Mouse (Mus musculus): ENCODE results near the gene Fam43a. TPM values are rescaled to one million over a fixed set of nuclear protein-coding genes. Genes with fewer than 3 reads are reported as not detected.
A peak's percentile ranks its signal among the peaks of the same experiment; 100 is the strongest.

The Fam43a gene
- total RNA-seq, 1 experiment from 2014 or later, result 12.6 TPM

DNA sequence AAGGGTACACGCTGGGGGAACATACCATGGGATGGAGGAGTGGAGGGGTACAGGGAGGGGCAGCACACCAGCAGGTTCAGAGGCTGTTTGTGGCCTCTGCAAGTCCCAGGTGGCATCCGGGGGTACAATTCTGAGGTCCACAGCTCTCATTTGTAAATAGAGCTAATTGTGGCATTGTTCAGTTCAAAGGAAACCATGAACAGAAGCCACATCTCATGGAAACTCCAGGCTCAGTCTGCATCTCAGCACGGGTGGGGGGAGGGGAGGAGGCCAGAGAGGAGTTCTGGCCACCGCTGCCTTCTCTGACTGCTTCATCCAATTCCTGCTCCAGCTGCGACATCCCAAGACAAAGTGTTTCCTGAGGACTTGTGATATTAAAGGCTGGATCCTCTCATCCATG lies 14.6 kb downstream of the Fam43a start:
- ATAC-seq (replicated peaks in 1 of 2; ENCODE audit: insufficient read depth in 1 of 2, low FRiP score in 2 of 2, low TSS enrichment in 1 of 2, low read depth in 1 of 2, poor library complexity in 2 of 2, severe bottlenecking in 2 of 2), result no peak

DNA sequence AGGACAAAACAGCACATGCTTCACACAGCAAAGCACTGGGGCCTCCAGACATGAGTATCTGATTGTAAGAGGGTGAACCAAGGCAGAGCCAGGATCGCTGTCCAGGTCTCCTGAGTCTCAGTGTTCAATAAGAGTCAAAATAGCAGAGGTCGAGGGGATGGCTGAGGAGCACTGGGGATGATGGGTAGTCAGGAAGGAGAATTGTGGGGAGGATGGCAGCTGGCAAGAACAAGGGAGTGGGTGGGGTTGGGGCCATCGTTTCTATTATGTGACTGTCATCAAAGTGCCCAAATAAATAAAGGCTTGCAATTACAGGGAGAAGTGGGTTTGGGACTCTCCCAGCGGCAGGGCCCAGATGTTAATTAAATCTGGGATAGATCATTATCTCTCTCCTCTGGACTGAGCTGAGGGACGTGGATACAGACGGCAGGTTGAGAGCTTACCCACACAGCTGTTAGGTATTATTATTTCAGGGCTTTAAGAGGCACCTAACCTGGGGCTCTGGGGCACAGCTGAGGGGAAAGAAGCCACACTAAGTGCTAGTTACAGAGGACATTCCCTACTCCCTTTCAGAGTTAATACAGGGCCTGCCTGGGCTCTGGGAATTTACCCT lies 15.3 kb downstream of the Fam43a start:
- ATAC-seq (replicated peaks in 1 of 2; ENCODE audit: insufficient read depth in 1 of 2, low FRiP score in 2 of 2, low TSS enrichment in 1 of 2, low read depth in 1 of 2, poor library complexity in 2 of 2, severe bottlenecking in 2 of 2), result no peak

DNA sequence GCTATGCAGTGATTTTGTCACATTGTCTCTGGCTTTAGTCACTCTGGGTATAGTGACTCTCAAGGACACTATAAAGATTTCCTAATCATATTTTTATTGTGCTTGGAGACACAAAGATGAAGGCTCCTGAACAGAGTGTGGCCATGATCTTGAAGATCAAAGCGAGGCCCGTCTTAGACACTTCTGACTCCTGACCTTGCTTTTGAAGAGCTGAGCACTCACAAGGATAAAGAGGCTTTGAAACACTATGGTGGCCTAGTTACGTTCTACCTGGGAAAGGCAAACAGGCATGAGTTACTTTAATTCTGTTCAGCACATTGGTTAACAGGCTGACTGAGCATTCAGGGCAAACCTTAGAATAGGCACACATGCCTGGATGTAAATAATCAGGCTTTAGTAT lies 16.8 kb downstream of the Fam43a start:
- no peak for ATAC-seq (replicated peaks in 1 of 2; ENCODE audit: insufficient read depth in 1 of 2, low FRiP score in 2 of 2, low TSS enrichment in 1 of 2, low read depth in 1 of 2, poor library complexity in 2 of 2, severe bottlenecking in 2 of 2)

DNA sequence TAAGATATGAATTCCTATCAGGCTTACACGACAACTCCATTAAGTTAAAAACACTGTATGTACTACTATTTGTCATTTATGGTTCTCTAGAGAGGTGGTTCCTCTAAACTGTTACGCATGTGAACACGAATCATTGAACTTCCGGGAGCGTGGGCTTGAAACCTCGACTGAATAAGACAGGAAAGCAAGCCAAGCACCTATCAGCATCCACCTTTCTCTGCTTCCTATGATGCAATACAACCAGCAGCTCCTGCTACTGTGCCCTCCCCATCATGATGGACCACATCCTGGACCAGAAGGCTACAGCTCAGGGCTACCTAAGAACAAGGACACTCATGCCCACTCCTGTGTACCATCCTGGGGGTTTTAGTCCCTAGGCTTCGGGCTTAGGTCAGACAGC lies 24.1 kb downstream of the Fam43a start:
- ATAC-seq (replicated peaks in 1 of 2; ENCODE audit: insufficient read depth in 1 of 2, low FRiP score in 2 of 2, low TSS enrichment in 1 of 2, low read depth in 1 of 2, poor library complexity in 2 of 2, severe bottlenecking in 2 of 2), result peak in 1 of 2 experiments; percentile 45; a peak in 1 of 4 replicates

DNA sequence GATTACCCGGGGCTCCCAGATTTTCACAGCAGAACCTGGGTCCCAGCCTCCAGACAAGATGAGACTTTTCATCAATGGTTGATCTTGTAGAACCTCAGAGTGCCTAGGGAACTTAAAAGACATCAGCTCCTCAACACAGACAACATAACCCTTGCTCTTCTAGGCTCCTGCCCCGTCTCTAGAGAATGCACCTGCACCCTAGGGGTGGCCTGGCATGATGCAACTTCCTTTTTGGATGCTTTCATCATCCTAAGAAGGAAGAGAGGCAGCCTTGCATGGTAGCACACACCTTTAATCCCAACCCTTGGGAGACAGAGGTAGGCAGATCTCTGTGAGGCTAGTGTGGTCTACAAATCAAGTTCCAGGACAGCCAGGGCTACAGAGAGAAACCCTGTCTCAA lies 25.1 kb downstream of the Fam43a start:
- no peak for ATAC-seq (replicated peaks in 1 of 2; ENCODE audit: insufficient read depth in 1 of 2, low FRiP score in 2 of 2, low TSS enrichment in 1 of 2, low read depth in 1 of 2, poor library complexity in 2 of 2, severe bottlenecking in 2 of 2)

DNA sequence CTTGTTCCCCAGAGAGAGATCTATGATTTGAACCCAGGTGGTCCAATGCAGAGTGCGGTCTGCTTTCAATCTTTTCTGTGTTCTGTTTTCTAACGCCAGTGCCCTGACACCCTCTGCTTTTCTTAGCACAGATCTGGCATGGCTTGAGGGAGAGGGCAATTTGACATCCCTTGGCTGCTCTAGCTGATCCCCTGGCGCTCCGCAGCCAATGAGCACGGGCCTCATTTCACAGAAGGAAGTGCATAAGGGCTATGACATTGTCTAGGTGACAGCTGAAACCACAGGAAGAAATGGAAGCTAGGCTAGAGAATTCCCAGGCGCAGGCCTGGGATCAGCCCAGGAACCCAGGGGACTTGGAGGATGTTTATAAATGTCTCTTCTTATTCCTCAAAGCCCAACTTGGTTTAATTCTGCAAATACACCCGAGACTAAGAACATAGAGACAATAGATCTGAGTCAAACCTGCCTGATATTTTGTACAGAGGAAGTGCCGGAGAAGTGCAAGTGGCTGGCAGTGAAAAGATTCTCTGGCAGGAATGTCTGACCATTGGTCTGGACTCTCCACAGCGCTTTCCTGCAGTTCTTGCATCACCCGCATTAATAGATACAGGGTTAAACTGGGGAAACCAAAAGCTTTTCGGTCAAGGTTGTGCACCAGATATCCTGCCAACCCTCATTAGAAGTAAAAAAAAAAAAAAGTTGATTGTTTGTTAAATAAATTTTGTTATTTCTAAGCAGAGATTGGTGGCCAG lies 28.2 kb downstream of the Fam43a start:
- ATAC-seq (replicated peaks in 1 of 2; ENCODE audit: insufficient read depth in 1 of 2, low FRiP score in 2 of 2, low TSS enrichment in 1 of 2, low read depth in 1 of 2, poor library complexity in 2 of 2, severe bottlenecking in 2 of 2), result no peak

DNA sequence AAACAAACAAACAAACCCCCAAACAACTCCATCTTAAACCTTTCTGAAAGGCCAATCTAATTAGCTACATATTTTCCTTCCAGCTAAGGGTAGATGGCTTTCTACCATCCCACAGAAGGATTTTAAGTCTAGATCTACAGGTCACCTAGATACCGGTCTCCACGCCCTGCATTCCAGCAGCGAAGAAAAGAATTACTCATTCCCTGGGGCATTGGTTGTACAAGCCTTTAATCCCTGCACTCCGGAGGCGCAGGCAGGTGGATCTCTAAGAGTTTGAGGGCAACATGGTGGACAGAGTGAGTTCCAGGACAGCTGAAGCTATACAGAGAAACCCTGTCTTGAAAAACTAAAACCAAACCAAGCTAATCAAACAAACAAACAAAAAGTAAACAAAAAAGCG lies 28.9 kb downstream of the Fam43a start:
- ATAC-seq (replicated peaks in 1 of 2; ENCODE audit: insufficient read depth in 1 of 2, low FRiP score in 2 of 2, low TSS enrichment in 1 of 2, low read depth in 1 of 2, poor library complexity in 2 of 2, severe bottlenecking in 2 of 2), result no peak

DNA sequence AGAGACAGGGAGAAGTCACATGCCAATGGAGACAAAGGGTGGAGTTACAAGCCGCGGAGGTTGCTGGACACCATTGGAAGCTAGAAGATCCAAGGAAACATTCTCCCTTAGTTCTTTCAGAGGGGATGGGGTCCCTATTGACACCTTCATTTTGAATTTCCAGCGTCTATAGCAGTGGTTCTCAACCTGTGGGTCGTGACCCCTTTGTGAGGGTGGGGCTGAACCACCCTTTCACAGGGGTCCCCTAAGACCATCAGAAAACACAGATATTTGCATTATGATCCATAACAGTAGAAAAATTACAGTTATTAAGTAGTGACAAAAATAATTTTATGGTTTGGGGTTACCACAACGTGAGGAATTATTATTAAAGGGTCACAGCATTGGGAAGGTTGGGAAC lies 30.0 kb downstream of the Fam43a start:
- no peak for ATAC-seq (replicated peaks in 1 of 2; ENCODE audit: insufficient read depth in 1 of 2, low FRiP score in 2 of 2, low TSS enrichment in 1 of 2, low read depth in 1 of 2, poor library complexity in 2 of 2, severe bottlenecking in 2 of 2)

DNA sequence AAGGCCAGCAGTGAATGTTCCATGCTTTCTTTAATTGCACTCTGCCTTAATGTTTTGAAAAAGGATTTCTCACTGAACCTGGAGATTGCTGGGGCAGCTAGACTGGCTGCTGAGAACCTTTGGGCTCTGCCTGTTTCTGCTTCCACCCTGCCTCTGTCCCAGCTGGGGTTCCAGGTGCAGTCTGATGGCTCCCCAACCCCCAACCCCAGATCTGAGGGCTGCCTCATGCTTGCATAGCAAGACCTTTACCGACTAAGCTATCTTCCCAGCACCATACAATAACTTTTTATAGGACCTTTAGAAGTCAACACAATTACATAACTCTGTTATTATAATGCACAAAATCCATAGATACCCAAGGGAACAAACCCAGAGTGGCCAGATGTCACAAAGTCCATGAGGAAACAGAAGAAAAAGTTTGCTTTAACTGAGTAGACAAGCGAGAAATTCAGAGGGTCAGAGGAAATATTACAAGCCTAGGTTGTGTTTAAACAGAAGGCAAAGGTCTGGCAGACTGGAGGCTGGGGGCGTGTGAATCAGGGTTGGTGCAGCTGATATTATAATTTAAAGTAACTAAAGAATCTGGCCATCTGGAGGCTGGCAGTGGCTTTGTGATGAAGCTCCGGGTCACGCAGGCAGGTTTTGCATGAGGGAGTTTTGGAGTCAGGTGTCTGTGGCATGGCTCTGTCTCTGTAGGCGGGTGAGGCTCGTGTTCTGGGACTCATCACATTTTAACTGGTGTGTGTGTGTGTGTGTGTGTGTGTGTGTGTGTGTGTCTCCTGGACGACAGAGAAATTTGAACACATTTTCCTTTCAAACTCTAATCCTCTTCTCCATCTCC lies 34.6 kb downstream of the Fam43a start:
- no peak for ATAC-seq (replicated peaks in 1 of 2; ENCODE audit: insufficient read depth in 1 of 2, low FRiP score in 2 of 2, low TSS enrichment in 1 of 2, low read depth in 1 of 2, poor library complexity in 2 of 2, severe bottlenecking in 2 of 2)

DNA sequence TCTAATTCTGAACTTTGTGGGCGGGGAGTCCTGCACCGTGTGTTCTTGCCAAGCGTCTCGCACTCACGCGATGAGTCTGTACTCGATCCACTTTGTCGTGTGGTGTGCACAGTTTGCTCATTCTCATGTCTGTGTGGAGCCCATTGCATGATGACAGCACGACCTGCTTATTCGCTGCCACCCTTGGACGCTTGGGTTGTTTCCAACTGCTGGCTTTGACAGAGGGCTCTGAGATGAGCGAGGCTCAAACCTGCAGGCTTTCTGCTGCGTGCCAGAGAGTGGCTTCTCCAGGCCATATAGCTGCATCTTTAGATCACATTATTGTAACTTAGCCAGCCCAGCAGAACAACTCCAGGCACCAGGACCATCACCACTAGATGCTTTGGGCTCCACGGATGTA lies 39.1 kb downstream of the Fam43a start:
- ATAC-seq (replicated peaks in 1 of 2; ENCODE audit: insufficient read depth in 1 of 2, low FRiP score in 2 of 2, low TSS enrichment in 1 of 2, low read depth in 1 of 2, poor library complexity in 2 of 2, severe bottlenecking in 2 of 2), result no peak

DNA sequence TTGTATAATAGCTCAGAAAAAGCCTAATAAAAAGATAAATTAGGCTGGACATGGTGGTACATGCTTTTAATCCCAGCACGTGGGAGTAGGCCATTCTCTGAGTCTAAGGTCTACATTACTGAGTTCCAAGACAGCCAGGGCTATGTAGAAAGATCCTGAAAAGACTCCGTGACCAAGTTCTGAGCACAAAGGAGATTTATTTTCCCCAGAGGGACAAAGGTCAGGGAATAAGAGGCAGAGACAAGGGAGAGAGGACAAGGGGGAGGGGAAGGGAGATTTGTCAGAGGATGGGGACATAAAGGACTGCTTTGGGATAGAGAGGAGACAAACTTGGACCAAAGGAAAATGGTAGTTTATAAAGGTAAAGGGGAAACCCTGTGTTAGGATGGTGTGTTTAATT lies 41.1 kb downstream of the Fam43a start:
- no peak for ATAC-seq (replicated peaks in 1 of 2; ENCODE audit: insufficient read depth in 1 of 2, low FRiP score in 2 of 2, low TSS enrichment in 1 of 2, low read depth in 1 of 2, poor library complexity in 2 of 2, severe bottlenecking in 2 of 2)

DNA sequence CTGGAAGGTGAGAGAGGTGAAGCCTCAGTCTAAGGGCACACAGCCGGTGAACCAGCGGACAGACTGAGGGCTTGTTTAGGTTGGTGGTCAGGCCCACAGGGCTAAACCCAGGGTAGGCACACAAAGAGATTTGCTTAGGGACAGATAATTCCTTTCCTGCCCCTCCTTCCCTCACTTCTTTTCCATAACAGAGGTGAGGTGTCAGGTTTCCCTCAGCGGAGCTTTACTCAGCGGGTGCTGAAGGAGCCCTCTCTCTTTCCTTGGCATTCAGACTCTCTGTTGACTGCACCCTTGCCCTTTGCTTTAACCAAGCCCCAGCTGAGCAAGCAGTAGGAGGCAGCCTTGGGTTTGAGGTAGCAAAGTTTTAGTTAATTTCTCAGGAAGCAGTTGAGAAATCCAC lies 41.9 kb downstream of the Fam43a start:
- ATAC-seq (replicated peaks in 1 of 2; ENCODE audit: insufficient read depth in 1 of 2, low FRiP score in 2 of 2, low TSS enrichment in 1 of 2, low read depth in 1 of 2, poor library complexity in 2 of 2, severe bottlenecking in 2 of 2), result no peak

DNA sequence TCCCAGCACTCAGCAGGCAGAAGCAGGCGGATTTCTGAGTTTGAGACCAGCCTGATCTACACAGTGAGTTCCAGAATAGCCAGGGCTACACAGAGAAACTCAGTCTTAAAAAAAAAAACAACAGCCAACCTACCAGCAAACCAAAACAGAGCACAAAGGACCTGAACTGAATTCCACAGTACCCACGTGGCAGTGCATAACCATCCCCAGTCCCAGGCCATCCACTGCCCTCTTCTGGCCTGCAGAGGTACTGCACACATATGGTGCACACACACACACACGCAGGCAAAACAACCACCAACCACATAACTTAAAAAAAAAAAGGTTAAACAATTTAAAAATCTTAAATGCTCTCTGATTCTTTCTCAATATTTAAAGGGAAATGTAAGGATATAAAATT lies 42.7 kb downstream of the Fam43a start:
- no peak for ATAC-seq (replicated peaks in 1 of 2; ENCODE audit: insufficient read depth in 1 of 2, low FRiP score in 2 of 2, low TSS enrichment in 1 of 2, low read depth in 1 of 2, poor library complexity in 2 of 2, severe bottlenecking in 2 of 2)

DNA sequence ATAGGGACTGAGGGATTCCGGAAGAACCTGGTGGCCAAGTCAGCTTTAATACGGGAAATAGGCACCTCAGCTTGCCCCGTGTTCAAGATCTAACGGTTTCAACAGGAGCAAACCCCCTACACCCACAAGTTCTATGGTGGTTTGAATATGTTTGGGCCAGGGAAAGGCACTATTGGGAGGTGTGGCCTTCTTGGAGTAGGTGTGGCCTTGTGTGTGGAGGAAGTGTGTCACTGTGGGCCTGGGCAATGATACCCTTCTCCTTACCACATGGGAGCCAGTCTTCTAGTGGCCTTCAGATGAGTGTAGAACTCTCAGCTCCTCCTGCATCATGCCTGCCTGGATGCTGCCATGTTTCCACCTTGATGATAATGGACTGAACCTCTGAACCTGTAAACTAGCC lies 45.5 kb downstream of the Fam43a start:
- ATAC-seq (replicated peaks in 1 of 2; ENCODE audit: insufficient read depth in 1 of 2, low FRiP score in 2 of 2, low TSS enrichment in 1 of 2, low read depth in 1 of 2, poor library complexity in 2 of 2, severe bottlenecking in 2 of 2), result no peak

DNA sequence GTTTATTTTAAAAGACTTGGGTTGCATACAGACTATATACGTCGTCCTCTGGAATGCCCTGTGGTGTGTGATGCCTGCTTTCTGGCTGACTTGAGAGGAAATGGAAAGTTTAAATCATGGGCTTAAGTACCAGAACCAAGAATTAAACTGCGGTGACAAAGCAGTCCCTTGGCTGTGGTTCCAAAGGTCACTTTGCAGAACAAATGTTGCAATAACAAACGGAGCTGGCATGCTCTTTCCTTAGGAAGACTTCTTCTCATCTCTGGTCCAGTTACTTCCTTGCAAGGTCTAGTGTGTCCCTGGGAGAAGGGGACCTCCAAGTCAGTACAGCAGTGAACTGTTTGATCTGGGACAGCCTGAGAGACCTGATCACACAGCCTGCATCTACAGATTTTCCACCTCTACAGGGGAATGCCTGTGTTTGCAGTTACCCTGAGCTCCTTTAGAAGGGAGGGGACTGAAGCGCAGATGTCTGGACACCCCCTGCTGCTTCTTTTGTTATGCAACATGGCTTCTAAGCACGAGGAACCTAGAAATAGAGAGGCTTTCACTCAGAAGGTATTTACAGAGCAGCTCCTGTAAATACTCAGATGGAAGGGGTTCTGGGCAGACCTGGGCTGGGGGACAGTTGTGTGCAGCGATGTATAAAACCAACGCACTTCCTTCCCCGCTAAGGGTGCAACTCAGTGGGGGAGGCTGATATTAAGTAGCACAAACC lies 46.5 kb downstream of the Fam43a start:
- no peak for ATAC-seq (replicated peaks in 1 of 2; ENCODE audit: insufficient read depth in 1 of 2, low FRiP score in 2 of 2, low TSS enrichment in 1 of 2, low read depth in 1 of 2, poor library complexity in 2 of 2, severe bottlenecking in 2 of 2)

DNA sequence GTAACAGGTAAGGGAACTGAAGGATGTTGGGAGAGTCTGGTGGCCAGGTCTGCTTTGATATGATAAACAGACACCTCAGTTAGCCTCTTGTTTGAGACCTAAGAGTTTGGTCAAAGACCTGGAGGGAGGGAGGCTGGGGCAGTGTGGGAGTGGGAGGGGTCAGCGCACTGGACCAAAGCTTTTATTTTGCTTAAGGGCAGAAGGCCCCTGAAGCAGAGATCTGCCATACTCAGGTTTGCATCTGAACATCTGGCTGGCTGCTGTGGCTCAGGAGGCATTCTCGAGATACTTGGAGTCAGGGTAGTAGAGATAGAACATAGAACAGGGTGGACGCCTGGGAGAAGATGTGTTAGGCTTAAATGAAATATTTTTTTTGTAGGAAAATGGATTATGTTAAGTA lies 47.3 kb downstream of the Fam43a start:
- ATAC-seq (replicated peaks in 1 of 2; ENCODE audit: insufficient read depth in 1 of 2, low FRiP score in 2 of 2, low TSS enrichment in 1 of 2, low read depth in 1 of 2, poor library complexity in 2 of 2, severe bottlenecking in 2 of 2), result no peak

DNA sequence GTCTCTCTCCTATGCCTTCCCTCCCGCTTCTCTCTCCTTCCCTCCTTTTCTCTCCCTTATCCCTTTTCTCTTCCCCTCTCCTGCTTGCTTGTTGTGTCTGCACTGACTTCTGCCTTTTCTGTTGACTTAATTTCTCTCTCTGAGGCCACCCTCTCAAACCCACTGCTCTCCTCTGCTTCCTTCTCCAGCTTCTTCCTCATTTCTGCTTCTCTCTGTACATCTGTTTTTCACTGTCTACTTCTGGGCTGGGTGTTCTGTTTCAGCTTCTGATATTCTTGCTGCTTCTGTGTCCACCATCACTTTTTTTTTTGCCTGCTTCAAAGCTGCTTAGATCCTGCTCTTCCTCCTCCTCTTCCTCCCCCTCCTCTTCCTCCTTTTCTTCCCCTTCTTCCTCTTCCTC lies 51.8 kb downstream of the Fam43a start:
- ATAC-seq (replicated peaks in 1 of 2; ENCODE audit: insufficient read depth in 1 of 2, low FRiP score in 2 of 2, low TSS enrichment in 1 of 2, low read depth in 1 of 2, poor library complexity in 2 of 2, severe bottlenecking in 2 of 2), result no peak

Measured in hematopoietic stem cell, adult 5-6 weeks (primary cell).